Mouse (Mus musculus): ENCODE data around the gene Dhx9. TPM values are rescaled to one million over a fixed set of nuclear protein-coding genes. Genes with fewer than 3 reads are reported as not detected.
"Not testable (repeated sequence)": the region's sequence is repeated elsewhere in the genome, so short reads cannot be mapped to it uniquely, and the experiment has no call there.

The Dhx9 gene
- polyA plus RNA-seq, 1 experiment from 2014 or later: 10.6 TPM

DNA sequence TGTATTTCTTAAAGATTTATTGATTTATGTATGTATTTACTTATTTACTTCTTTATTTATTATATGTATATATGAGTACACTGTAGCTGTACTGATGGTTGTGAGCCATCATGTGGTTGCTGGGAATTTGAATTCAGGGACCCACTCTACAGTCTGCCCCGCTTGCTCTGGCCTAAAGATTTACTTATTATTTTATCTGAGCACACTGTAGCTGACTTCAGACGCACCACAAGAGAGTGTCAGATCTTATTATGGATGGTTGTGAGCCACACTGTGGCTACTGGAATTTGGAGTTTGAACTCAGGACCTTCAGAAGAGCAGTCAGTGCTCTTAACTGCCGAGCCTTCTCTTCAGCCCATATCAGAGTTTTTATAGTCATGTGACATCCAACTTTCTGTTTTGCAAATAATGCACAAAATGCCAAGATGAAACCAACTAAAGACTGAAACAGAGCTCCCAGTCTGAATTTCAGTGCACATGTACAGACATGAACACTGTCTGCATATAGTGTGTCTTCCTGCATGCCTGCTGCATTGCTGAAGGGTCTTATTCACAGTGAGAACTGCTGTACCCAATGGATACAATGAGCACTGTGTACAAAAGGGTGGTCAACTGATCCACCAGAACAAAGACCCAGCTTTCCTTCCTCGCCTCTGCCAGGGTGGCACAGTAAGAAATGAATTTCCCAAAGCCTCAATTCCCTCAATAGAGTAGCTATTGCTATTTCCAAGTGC, 74.6 kb downstream of the Dhx9 start:
- not testable (repeated sequence) for H3K4me1 ChIP-seq (replicated peaks; ENCODE audit: control insufficient read depth, insufficient read depth); ATAC-seq (ENCODE audit: low FRiP score, low TSS enrichment); H3K27ac ChIP-seq (replicated peaks); H3K36me3 ChIP-seq (ENCODE audit: control insufficient read depth, insufficient read depth, low read length); H3K4me2 ChIP-seq (replicated peaks; ENCODE audit: low read depth); H3K27me3 ChIP-seq (ENCODE audit: control insufficient read depth, insufficient read depth, low read length); H3K9me3 ChIP-seq (ENCODE audit: control insufficient read depth, low read length); DNase-seq (ENCODE audit: low spot score); H3K9ac ChIP-seq (ENCODE audit: low read length); H3K4me3 ChIP-seq (ENCODE audit: low read depth, low read length)
- WGBS: 65% methylated on average over 3 of the region's 4 CpGs

DNA sequence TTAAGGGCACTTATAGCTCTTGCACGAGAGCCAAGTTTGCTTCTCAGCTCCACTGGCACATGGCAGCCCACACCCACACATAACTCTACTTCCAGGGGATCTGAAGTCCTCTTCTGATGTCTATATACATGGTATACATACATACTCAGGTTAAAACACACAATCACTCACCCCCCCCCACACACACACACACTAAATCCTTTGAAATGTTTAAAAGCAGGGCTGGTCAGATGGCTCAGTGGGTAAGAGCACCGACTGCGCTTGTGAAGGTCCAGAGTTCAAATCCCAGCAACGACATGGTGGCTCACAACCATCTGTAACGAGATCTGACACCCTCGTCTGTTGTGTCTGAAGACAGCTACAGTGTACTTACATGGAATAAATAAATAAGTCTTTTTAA, 75.7 kb downstream of the Dhx9 start:
- H3K4me3 ChIP-seq (ENCODE audit: low read depth, low read length): no peak overlapping the region
- WGBS: 82% methylated on average over 6 of the region's 6 CpGs
- no peak for TF ChIP-seq EP300 (optimal IDR thresholded peaks at IDR 0.05)
- no peak for TF ChIP-seq CTCF (IDR thresholded peaks at IDR 0.05; ENCODE audit: low read depth)
- H3K9ac ChIP-seq (ENCODE audit: low read length): no peak overlapping the region
- ATAC-seq (ENCODE audit: low FRiP score, low TSS enrichment) (no peak), DNase-seq (ENCODE audit: low spot score) (no peak)
- H3K27ac ChIP-seq (replicated peaks): no peak overlapping the region
- H3K4me1 ChIP-seq (replicated peaks; ENCODE audit: control insufficient read depth, insufficient read depth): no peaks in the 10 kb centered on the region
- H3K9me3 ChIP-seq (ENCODE audit: control insufficient read depth, low read length): no peaks in the 10 kb centered on the region
- H3K4me2 ChIP-seq (replicated peaks; ENCODE audit: low read depth): no peak overlapping the region
- H3K27me3 ChIP-seq (ENCODE audit: control insufficient read depth, insufficient read depth, low read length): no peaks in the 10 kb centered on the region
- no peaks in the 10 kb centered on the region for H3K36me3 ChIP-seq (ENCODE audit: control insufficient read depth, insufficient read depth, low read length)

DNA sequence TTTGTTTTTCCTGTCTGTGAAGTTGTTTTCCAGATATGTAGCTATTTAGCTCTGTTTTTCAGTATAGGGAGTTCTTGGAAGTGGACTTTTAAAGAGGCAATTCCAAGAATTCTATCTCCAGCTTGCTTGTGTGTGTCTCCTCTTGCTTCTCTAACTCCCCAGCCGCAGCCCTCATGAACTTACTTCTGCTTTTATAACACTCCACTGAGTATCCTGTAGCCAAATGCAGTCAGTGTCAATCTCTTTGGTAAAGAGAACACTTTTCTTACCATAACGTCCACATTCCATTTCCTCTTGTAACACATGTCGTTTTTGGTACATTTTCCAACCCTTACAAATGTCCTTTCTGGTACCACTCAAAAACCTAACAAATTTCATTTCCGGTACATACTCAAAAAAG, 76.5 kb downstream of the Dhx9 start:
- H3K36me3 ChIP-seq (ENCODE audit: control insufficient read depth, insufficient read depth, low read length); H3K4me2 ChIP-seq (replicated peaks; ENCODE audit: low read depth); H3K9me3 ChIP-seq (ENCODE audit: control insufficient read depth, low read length); H3K4me1 ChIP-seq (replicated peaks; ENCODE audit: control insufficient read depth, insufficient read depth); H3K27ac ChIP-seq (replicated peaks); ATAC-seq (ENCODE audit: low FRiP score, low TSS enrichment); H3K27me3 ChIP-seq (ENCODE audit: control insufficient read depth, insufficient read depth, low read length); H3K4me3 ChIP-seq (ENCODE audit: low read depth, low read length); DNase-seq (ENCODE audit: low spot score); H3K9ac ChIP-seq (ENCODE audit: low read length): not testable (repeated sequence)
- WGBS: 100% methylated on average over 1 of the region's 4 CpGs

GRCm38 (mm10) chr1:153408296-153408695, 79.2 kb downstream of the Dhx9 start:
- H3K4me1 ChIP-seq (replicated peaks; ENCODE audit: control insufficient read depth, insufficient read depth); H3K36me3 ChIP-seq (ENCODE audit: control insufficient read depth, insufficient read depth, low read length); H3K27me3 ChIP-seq (ENCODE audit: control insufficient read depth, insufficient read depth, low read length); H3K4me2 ChIP-seq (replicated peaks; ENCODE audit: low read depth); H3K9me3 ChIP-seq (ENCODE audit: control insufficient read depth, low read length); H3K9ac ChIP-seq (ENCODE audit: low read length); DNase-seq (ENCODE audit: low spot score); ATAC-seq (ENCODE audit: low FRiP score, low TSS enrichment); H3K27ac ChIP-seq (replicated peaks); H3K4me3 ChIP-seq (ENCODE audit: low read depth, low read length): not testable (repeated sequence)
- WGBS: 76% methylated on average over 5 of the region's 5 CpGs

DNA sequence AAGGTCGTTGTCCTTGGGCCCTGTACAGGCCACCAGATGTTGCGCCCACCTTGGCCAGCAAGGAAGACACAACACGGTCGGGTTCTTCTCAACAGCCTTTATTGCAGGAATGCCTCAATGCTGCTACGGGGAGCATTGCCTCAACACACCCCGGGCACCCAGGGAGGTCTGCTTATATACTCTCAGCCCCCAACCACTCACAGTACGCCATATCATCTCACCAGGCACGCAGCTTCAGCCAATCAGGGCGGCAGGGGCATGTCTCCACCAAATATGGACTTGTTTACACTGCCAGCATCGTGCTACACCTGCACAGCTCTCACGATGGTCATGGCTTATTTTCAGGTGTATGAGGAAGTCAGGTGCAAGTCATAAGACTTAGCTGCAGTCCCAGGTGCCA, 79.8 kb downstream of the Dhx9 start:
- H3K27ac ChIP-seq (replicated peaks); H3K4me2 ChIP-seq (replicated peaks; ENCODE audit: low read depth); H3K9me3 ChIP-seq (ENCODE audit: control insufficient read depth, low read length); H3K4me3 ChIP-seq (ENCODE audit: low read depth, low read length); H3K4me1 ChIP-seq (replicated peaks; ENCODE audit: control insufficient read depth, insufficient read depth); H3K9ac ChIP-seq (ENCODE audit: low read length); H3K27me3 ChIP-seq (ENCODE audit: control insufficient read depth, insufficient read depth, low read length); DNase-seq (ENCODE audit: low spot score); ATAC-seq (ENCODE audit: low FRiP score, low TSS enrichment); H3K36me3 ChIP-seq (ENCODE audit: control insufficient read depth, insufficient read depth, low read length): not testable (repeated sequence)
- 84% methylated on average over 11 of the region's 11 CpGs for WGBS

Other genes starting within 250 kb of the Dhx9 start
- gene Lamc1, start 154.9 kb downstream of the Dhx9 start, polyA plus RNA-seq (2015; fragmentation: Nextera tagmentation; extraction: Ambion mirVana): 41.6 and 41.8 TPM in 2 replicates
- 0.04 and 0.23 TPM in 2 replicates for gene Shcbp1l, start 62.5 kb downstream of the Dhx9 start, polyA plus RNA-seq (2015; fragmentation: Nextera tagmentation; extraction: Ambion mirVana)
- 4.1 and 5.3 TPM in 2 replicates for gene Npl, start 62.4 kb upstream of the Dhx9 start, polyA plus RNA-seq (2015; fragmentation: Nextera tagmentation; extraction: Ambion mirVana)
- 0.16 and 0.29 TPM in 2 replicates for gene Rgs8, start 165.4 kb upstream of the Dhx9 start, polyA plus RNA-seq (2015; fragmentation: Nextera tagmentation; extraction: Ambion mirVana)

Measured in stomach, postnatal 0 days (tissue).